Mouse (Mus musculus): ENCODE data around the gene Kel.

The Kel gene

DNA sequence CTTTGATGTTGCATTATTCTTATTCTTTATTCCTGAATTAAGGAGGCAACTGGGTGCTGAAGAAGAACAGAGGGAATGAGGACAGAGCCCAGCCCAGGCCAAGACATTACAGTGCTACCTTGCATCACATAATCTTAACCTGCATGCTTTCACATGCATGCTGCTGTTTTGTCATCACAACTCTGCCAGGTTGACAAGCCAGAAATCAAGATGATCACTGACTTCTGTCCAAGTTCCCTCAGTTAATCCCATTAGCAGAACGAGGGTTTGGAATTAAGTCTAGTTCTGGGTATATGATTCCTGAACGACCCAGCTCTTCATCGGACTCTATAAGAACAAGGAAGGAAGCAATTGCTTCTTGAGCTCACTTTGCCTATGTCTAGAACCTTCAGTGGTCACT, 57.9 kb downstream of the Kel start:
- no peak for DNase-seq (ENCODE audit: low read depth)

DNA sequence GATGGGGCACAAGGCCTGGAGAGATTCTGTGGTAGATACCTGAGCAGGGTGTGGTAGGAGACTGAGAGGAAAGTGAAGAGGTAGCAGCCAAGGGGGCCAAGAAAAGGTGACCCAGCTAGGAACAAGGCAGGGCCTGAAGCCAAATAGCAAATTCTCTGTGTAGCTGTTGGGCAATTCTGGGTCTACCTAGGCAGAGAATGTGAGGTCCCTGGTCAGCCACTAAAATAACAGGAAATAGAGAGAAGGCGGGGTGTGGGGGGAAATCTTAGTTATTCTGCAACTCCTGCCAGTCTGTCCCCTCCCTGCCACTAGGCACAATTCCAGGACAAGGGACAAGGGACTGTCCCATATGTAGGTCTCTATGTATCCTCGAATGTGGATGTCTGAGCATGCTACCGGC, 60.9 kb downstream of the Kel start:
- no peak for DNase-seq (ENCODE audit: low read depth)

DNA sequence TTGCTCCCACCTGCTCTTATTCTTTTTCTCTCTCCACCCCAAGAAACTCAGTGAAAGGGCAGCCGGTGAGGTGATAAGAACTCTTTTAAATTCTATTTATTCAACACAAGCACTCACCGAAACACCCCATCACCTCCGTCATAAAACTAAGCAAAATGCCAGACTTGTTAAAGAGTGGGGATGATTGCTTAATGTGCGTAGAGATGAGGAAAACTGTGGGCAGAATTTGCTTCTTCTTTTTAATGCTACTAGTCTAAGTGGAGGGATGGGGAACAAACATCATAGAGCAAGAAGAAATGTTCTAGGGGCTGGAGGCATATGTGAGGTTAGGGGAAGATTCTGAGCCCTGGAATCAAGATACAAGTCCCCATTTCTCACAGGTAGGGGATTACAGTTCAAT, 61.4 kb downstream of the Kel start:
- DNase-seq (ENCODE audit: low read depth): no peak

DNA sequence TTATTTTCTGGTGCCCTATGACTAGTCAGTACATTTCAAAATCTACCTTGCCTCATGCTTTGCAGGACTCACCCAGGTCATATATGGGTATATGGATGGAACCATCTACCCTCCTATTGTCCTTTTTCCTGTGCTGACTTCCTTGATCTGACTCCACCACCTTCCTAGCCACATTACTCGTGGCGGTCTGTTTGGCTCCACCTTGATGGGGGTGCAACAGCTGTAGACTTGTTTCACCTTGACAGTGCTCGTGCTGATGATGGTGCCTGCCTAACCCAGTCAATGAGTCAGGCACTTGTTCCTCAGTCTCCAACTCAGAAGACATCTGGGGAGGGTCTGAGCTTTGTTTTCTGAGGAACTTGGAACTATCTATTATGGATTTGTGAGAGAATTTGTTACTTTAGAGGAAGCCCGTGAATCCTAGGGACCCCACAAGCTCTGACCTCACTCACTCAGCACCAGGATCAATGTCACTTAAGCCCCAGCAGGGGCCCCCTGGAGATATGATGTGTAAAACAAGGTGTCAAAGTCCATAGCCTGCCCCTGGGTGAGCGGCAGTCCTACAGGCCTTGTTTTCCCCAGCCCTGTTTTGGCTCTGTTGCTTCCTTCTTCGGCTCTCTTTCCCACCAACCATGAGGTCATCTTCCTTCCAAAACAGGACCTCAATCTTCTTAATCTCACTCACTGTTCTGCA, 62.8 kb downstream of the Kel start:
- no peak for DNase-seq (ENCODE audit: low read depth)

DNA sequence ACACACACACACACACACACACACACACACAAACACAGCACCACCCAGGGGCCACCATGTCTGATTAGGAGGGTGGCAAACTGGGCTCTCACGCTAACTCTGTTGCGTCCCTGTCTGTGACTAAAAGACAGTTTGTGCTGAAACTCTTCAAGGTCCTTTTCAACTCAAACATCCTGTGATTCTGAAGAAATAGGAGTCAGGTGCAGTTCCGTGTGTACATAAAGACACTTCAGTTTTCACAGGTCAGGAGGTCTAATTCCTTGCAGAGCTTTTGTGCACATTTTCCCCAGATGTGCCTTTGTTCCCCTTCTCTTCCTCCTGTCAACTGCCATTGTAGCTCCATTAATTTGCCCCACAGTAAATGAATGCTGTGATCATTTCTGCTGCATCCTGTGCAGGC, 63.7 kb downstream of the Kel start:
- no peak for DNase-seq (ENCODE audit: low read depth)

GRCm38 (mm10) chr6:41637927-41638506, 66.1 kb downstream of the Kel start:
- no peak for DNase-seq (ENCODE audit: low read depth)

DNA sequence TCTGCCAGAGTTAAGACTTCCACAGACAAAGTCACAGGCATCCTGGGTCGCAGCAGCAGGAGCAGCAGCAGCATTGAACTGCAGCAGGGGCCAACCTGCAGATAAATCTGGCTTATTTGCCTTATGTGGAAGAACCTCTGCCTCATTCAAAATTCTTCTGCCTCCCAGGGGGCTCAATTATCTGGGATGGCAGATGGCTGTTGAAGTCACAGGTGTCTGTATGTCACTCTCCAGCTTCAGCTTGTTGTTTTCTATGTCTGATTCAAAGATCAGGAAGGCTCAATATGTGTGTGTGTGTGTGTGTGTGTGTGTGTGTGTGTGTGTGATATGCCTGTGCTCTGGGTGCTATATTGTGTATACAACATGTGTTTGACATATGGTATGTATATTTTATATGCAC, 66.7 kb downstream of the Kel start:
- DNase-seq (ENCODE audit: low read depth): no peak

All from c-Kit-positive CD71-negative TER-119-negative erythroid progenitor cells, embryonic 14.5 days (primary cell).